Mouse (Mus musculus) lung, postnatal 0 days (tissue): ENCODE measurements around the gene Stat2.

Experiments used
- CTCF ChIP-seq: IDR thresholded peaks from 2 replicates; pipeline ENCODE4 v1.5.1; 2016; ENCODE audit warnings: antibody characterized with exemption, mild to moderate bottlenecking
- EP300 ChIP-seq: IDR thresholded peaks from 2 replicates; pipeline ENCODE4 v1.6.1; 2016; ENCODE audit warnings: antibody characterized with exemption, mild to moderate bottlenecking, control low read depth

GRCm38 (mm10) chr10:128336597-128336996, 66.2 kb downstream of the Stat2 start:
- TF ChIP-seq CTCF: no peak
- no peak for TF ChIP-seq EP300
